Mouse (Mus musculus) stomach, postnatal 0 days (tissue): ENCODE measurements around the gene Rxfp2.

Source experiments
- CTCF ChIP-seq: IDR thresholded peaks from 2 replicates; pipeline ENCODE4 v1.5.1; 2016; ENCODE audit warnings: antibody characterized with exemption, low read depth, mild to moderate bottlenecking, moderate library complexity
- EP300 ChIP-seq: optimal IDR thresholded peaks from 2 replicates; pipeline ENCODE3; 2016; ENCODE audit warnings: antibody characterized with exemption

DNA sequence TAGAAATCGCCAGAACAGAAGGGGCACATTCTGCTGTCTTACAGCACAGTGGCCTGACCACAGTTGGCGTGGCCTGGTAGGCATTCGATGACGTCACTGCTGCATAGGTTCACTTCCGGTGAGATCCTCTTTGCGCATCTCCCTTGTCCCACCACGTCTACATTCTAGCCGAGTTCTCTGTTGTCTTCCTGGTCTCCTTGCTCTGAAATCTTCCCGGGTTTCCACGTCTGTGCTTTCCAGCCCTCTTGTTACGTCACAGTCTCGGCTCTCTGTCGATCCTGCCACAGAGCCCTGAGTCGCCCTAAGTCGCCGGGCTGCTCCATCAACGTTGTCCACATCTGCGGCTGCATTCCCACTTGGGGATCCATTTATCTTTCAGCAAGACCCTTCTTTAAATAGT is 4.1 kb downstream of the Rxfp2 start:
- no peak for TF ChIP-seq CTCF
- no peak for TF ChIP-seq EP300
